Mouse (Mus musculus) heart, adult 2 months (tissue): ENCODE data around the gene Gm9964.

Source experiments
- CTCF ChIP-seq: fragments of 200-600 bp; IDR thresholded peaks from 2 replicates; pipeline ENCODE4 v1.8.1; 2022; ENCODE audit warnings: antibody characterized with exemption, mild to moderate bottlenecking, moderate library complexity
- EP300 ChIP-seq: fragments of 200-500 bp; IDR thresholded peaks from 2 replicates; pipeline ENCODE4 v1.6.1; 2011; ENCODE audit warnings: low read depth, low read length, control low read depth; ENCODE audit not compliant: insufficient read depth
- POLR2A ChIP-seq: fragments of 200-500 bp; IDR thresholded peaks from 2 replicates; pipeline ENCODE4 v1.6.1; 2011; ENCODE audit warnings: mild to moderate bottlenecking, low read depth, low read length, control low read depth; ENCODE audit not compliant: insufficient read depth

GRCm38 (mm10) chr11:79306510-79306909, 9.8 kb upstream of the Gm9964 start:
- no peak for TF ChIP-seq CTCF
- no peak for TF ChIP-seq POLR2A
- no peak for TF ChIP-seq EP300
